Mouse (Mus musculus): ENCODE measurements at regions not wholly inside any gene's neighbourhood (a gene's known extent, or its start where the extent isn't known, plus 50 kb on each side); places are given as distances from the start of the nearest gene placed in this dataset.

DNA sequence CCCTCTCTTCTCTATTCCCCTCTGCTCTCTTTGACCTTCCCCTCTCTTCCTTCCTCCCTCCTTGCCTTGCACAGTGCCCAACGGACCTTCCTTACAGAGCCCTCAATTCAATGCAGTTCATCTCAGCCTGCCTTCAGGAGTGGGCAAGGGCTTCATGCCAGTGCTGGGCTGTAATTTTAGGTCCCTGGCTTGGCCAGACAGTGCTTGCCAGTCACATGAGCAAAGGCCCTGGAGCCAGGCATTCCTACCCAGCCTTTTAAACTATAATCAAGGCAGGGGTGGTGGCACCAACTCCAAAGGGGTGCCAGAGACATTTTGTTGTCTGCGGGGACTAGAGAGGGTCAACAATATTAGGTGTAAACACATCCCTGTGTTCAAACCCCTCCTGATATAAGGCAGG lies 150.9 kb downstream of the Efnb1 start:
- no peak for TF ChIP-seq CTCF (IDR thresholded peaks at IDR 0.05; ENCODE audit: low read depth, low read length)
- no peak for TF ChIP-seq POLR2A (IDR thresholded peaks at IDR 0.05; ENCODE audit: insufficient read depth, low read length)
